Mouse (Mus musculus) forebrain, postnatal 0 days (tissue): ENCODE data around the gene Kcnab1. TPM values are rescaled to one million over a fixed set of nuclear protein-coding genes. Genes with fewer than 3 reads are reported as not detected.

ENCODE experiments used
- ATAC-seq: fragments of 200-750 bp; cut with Nextera tagmentation; 2 replicates; pipeline ENCODE4 v1.8.0; 2017; ENCODE audit warnings: mild to moderate bottlenecking, moderate library complexity
- DNase-seq: peaks from one replicate; pipeline ENCODE4 v3.0.0-alpha.2; 2015
- H3K27ac ChIP-seq: fragments of 300-500 bp; sonication (generic); 2 replicates; pipeline ENCODE4 v1.5.1; 2014; ENCODE audit warnings: low read depth, mild to moderate bottlenecking, antibody characterized with exemption, low read length, moderate library complexity, mixed read lengths
- H3K27me3 ChIP-seq: fragments of 300-500 bp; sonication (generic); 2 replicates; pipeline ENCODE4 v1.6.1; 2014; ENCODE audit warnings: mild to moderate bottlenecking, low read length, mixed read lengths; ENCODE audit not compliant: insufficient read depth
- H3K36me3 ChIP-seq: fragments of 300-500 bp; sonication (generic); 2 replicates; pipeline ENCODE4 v1.6.1; 2014; ENCODE audit warnings: mild to moderate bottlenecking, moderate library complexity; ENCODE audit not compliant: insufficient read depth
- H3K4me1 ChIP-seq: fragments of 300-500 bp; sonication (generic); 2 replicates; pipeline ENCODE4 v1.6.1; 2014; ENCODE audit warnings: antibody characterized with exemption; ENCODE audit not compliant: insufficient read depth
- H3K4me2 ChIP-seq: fragments of 300-500 bp; sonication (generic); 2 replicates; pipeline ENCODE4 v1.6.1; 2014; ENCODE audit warnings: low read depth, mild to moderate bottlenecking, moderate library complexity
- H3K4me3 ChIP-seq: fragments of 300-500 bp; sonication (generic); 2 replicates; pipeline ENCODE4 v1.5.1; 2014; ENCODE audit warnings: low read depth, low read length, mixed read lengths
- H3K9ac ChIP-seq: fragments of 300-500 bp; sonication (generic); 2 replicates; pipeline ENCODE4 v1.6.1; 2014; ENCODE audit warnings: mild to moderate bottlenecking
- H3K9me3 ChIP-seq: fragments of 300-500 bp; sonication (generic); 2 replicates; pipeline ENCODE4 v1.6.1; 2016; ENCODE audit warnings: low read length
- CTCF ChIP-seq: sonication (generic); IDR thresholded peaks from 2 replicates; pipeline ENCODE4 v1.5.1; 2016; ENCODE audit warnings: antibody characterized with exemption, control low read depth, low read depth
- WGBS: fragments of 180-500 bp; shearing (Covaris S2); extraction: QIAGEN DNeasy Blood & Tissue Kit; methylation state at CpG from one replicate; pipeline ENCODE4 v1.1.7; 2014; 5-methylcytosine and 5-hydroxymethylcytosine counted together
- polyA plus RNA-seq: library from polyadenylated mRNA; unstranded; fragments of >200 nt; fragmentation: Nextera tagmentation; extraction: Ambion mirVana; gene quantifications from 2 replicates; pipeline ENCODE4 v1.2.1, GENCODE M21; 2015
- total RNA-seq: library from RNA; depleted of rRNA; stranded (reverse); fragments of >200 nt; gene quantifications from 2 replicates; pipeline ENCODE4 v1.2.3, GENCODE M21; 2014

Gene Kcnab1
- total and polyA plus RNA-seq, 2 experiments from 2014 or later, result 7.3 to 10.9 TPM

DNA sequence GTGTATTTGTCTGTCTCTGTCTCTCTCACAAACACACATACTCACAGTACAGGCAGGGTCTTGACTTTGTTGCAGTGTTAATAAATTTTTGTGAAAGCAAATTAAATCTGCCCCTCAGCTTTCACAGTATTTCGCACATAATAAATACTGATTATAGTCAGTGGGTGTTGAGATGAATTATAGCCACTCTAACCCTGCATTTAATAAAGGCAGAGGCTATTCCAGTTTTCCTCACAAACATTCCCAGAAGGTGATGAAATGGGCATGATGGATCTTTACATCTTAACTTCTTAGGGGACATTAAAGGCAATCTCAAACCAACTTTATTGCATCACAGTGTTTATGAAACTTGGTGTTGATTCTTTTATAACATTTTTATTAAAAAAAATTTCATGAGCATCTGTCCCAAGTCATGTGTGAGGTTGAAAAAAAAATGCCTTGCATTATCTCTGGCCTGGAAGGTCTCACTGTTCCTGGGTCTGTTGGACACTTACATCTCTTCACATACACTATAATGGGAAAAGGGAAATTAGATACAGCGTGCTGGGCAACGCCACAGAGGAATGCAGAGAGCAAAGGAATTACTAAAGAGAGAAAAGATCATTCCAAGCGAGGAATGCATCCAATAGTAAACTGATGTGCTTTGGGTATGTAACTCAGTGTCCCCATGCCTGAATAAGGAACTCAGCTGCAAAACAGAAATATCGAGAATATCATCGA, 95.3 kb downstream of the Kcnab1 start:
- no peak overlapping the region for H3K9ac ChIP-seq
- ATAC-seq, result no peak
- DNase-seq, result no peak
- no peak overlapping the region for H3K27ac ChIP-seq
- TF ChIP-seq CTCF, result no peak
- H3K36me3 ChIP-seq, result no peaks in the 10 kb centered on the region
- 63% methylated on average over 6 of the region's 6 CpGs for WGBS
- no peaks in the 10 kb centered on the region for H3K4me1 ChIP-seq
- no peaks in the 10 kb centered on the region for H3K27me3 ChIP-seq
- H3K4me2 ChIP-seq, result no peak overlapping the region
- H3K9me3 ChIP-seq, result no peaks in the 10 kb centered on the region
- no peak overlapping the region for H3K4me3 ChIP-seq

DNA sequence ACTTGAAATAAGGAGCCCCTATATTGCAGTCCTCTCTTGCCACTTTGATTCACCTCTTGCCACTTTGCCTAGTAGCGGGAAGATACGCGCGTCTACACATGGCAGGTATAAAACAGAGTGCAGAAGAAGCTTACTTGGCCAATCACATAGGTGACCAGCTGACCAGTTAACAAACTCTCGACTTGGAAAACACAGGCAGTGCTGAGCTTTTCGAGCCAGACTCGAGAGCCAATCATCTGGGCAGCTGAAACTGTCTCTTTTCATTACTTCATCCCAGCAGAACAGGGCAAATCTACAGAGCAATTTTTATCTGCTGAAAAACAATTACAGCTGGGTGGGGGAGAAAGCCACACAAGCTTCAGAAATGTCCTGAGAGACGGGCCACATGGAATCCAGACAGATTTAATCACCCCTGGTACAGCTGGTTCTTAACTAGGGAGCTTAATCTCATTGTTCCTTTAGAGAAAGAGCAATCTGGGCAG, 96.4 kb downstream of the Kcnab1 start:
- no peak for TF ChIP-seq CTCF
- DNase-seq, result no peak
- H3K36me3 ChIP-seq, result no peaks in the 10 kb centered on the region
- no peak overlapping the region for H3K4me2 ChIP-seq
- H3K9me3 ChIP-seq, result no peaks in the 10 kb centered on the region
- H3K27ac ChIP-seq, result no peak overlapping the region
- no peak for ATAC-seq
- 54% methylated on average over 8 of the region's 8 CpGs for WGBS
- no peaks in the 10 kb centered on the region for H3K4me1 ChIP-seq
- H3K4me3 ChIP-seq, result no peak overlapping the region
- H3K27me3 ChIP-seq, result no peaks in the 10 kb centered on the region
- no peak overlapping the region for H3K9ac ChIP-seq

DNA sequence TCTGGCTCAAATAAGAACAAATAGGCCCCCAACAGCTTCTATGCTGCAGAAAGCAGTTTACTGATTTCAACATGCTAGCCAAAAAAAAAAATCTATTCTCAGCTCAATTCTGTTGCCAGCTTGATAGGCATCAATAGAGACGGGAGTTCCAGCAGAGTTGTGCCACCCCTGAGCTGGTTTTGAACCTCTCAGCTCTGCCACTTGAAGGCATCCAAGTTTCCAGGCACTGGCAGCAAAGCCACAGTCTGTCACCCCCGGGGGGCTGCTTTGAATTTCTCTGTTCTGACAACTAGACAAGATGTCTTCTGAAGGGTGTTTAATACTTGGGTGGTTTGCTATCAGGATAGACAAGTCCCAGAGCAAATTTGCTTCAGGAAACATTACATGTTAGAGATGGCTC, 104.5 kb downstream of the Kcnab1 start:
- Histone ChIP-seq H3K9ac (no peak overlapping the region), H3K4me3 (no peak overlapping the region), H3K27ac (no peak overlapping the region), H3K27me3 (no peaks in the 10 kb centered on the region), H3K4me2 (no peak overlapping the region), H3K36me3 (no peaks in the 10 kb centered on the region), H3K4me1 (peaks cover 11% of the 10 kb centered on the region; the same call in 1 of the 2 replicates), H3K9me3 (no peaks in the 10 kb centered on the region)
- DNase-seq, result peak; percentile 61
- ATAC-seq, result peak; percentile 78
- WGBS, result 44% methylated on average over 2 of the region's 2 CpGs
- no peak for TF ChIP-seq CTCF

DNA sequence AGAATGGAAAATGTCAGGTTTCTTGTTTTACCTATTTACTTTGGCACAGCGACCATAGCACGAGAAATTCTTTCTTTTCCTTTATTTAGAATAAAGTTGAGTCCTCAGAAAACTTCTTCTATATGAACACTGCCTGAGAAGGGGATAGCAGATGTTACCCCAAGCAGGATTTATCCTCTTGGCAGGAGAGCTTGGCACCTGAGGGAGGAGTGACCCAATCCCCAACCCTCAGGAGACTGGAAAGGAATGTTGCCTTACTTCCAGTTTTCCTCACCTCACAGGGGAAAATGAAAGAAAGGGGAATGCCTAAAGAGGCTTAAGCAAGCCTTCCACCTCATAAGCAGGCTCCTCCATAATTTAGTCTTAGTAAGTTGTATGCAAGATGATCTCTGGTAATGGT, 105.5 kb downstream of the Kcnab1 start:
- no peaks in the 10 kb centered on the region for H3K36me3 ChIP-seq
- no peaks in the 10 kb centered on the region for H3K27me3 ChIP-seq
- no peak overlapping the region for H3K4me3 ChIP-seq
- no peaks in the 10 kb centered on the region for H3K9me3 ChIP-seq
- WGBS, result 84% methylated on average over 2 of the region's 2 CpGs
- no peak for TF ChIP-seq CTCF
- peaks cover 11% of the 10 kb centered on the region; the same call in 1 of the 2 replicates for H3K4me1 ChIP-seq
- DNase-seq, result no peak
- no peak overlapping the region for H3K27ac ChIP-seq
- ATAC-seq, result no peak
- H3K4me2 ChIP-seq, result no peak overlapping the region
- H3K9ac ChIP-seq, result no peak overlapping the region

DNA sequence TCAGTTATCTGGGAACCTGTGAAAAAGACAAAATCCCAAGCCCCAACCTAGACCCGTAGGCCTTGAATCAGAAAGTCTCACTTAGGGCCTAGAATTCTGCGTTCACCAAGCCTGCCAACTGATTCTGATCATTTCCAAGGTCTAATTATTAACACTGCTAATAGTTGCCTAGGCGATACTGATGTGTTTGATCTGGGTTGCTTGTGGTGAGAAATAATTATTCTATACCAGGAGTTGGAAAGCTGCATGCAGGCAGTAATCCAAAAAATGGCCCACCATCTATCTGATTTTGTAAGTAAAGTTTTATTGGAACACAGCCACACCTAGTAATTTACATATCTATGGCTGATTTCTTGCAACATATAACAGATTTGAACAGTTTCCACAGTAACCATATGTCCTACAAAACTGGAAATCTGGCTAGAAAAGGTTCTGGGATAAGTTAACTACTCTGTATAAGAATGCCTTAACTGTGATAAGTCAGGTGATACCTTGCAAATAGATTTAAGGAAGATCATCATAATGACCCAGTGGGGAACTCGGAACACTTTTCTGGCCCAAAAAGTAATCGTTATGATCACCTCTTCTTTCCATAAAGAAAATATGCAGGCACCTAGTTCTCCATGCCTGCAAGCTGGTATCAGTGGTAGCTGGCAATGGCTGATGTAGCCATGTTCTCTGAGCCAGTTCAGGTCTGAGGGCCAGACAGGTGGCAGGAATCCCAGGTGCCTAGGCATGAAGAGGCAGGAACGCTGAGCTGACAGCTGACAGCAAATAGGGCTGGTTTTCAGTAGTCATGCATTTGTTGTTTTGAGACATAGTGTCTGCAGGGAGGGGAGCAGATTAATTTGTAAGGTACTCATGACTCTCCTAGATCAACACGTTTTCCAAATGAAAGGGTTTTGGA, 108.7 kb downstream of the Kcnab1 start:
- H3K36me3 ChIP-seq, result no peaks in the 10 kb centered on the region
- WGBS, result 55% methylated on average over 7 of the region's 7 CpGs
- DNase-seq, result peak; percentile 58
- peak; percentile 57 for ATAC-seq
- H3K27ac ChIP-seq, result no peak overlapping the region
- no peak overlapping the region for H3K9ac ChIP-seq
- no peak for TF ChIP-seq CTCF
- H3K9me3 ChIP-seq, result no peaks in the 10 kb centered on the region
- no peak overlapping the region for H3K4me3 ChIP-seq
- no peaks in the 10 kb centered on the region for H3K27me3 ChIP-seq
- no peak overlapping the region for H3K4me2 ChIP-seq
- H3K4me1 ChIP-seq, result peaks cover 11% of the 10 kb centered on the region; the same call in 1 of the 2 replicates

- no peak overlapping the region for H3K27ac ChIP-seq
- ATAC-seq, result no peak
- peaks cover 8% of the 10 kb centered on the region; the same call in 1 of the 2 replicates for H3K4me1 ChIP-seq
- H3K4me3 ChIP-seq, result no peak overlapping the region
- H3K9me3 ChIP-seq, result no peaks in the 10 kb centered on the region
- no peaks in the 10 kb centered on the region for H3K36me3 ChIP-seq
- H3K27me3 ChIP-seq, result no peaks in the 10 kb centered on the region
- H3K4me2 ChIP-seq, result no peak overlapping the region
- H3K9ac ChIP-seq, result no peak overlapping the region
- DNase-seq, result no peak
- peak; percentile 48 for TF ChIP-seq CTCF
Observed at GRCm38 (mm10) chr3:65220287-65220686, 111.1 kb downstream of the Kcnab1 start.

DNA sequence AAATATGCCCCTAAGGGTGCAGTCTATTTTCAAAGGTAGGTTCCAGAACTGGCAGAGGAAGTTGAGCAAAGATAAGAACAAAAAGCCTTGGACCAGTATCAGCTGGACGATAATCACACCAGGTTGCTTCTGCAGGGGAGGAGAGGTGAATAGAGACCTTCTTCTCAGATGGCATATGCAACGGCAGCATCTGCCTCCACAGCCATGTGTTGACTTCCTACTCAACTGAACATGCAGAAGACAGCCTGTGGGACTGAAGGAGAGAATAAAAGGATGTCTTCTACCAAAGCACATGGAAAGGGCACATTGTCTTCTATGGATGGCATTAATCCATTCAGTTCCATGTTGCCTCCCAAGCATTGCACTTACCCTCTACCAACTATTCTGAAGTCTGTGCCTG, 114.5 kb downstream of the Kcnab1 start:
- ATAC-seq, result no peak
- H3K4me1 ChIP-seq, result no peaks in the 10 kb centered on the region
- WGBS, result 87% methylated on average over 2 of the region's 2 CpGs

More for the DNA sequence above, 114.5 kb downstream of the Kcnab1 start:
- H3K9me3 ChIP-seq, result no peaks in the 10 kb centered on the region
- no peak overlapping the region for H3K4me2 ChIP-seq
- TF ChIP-seq CTCF, result no peak
- no peak overlapping the region for H3K4me3 ChIP-seq
- no peak overlapping the region for H3K9ac ChIP-seq
- H3K27ac ChIP-seq, result no peak overlapping the region
- no peaks in the 10 kb centered on the region for H3K36me3 ChIP-seq
- H3K27me3 ChIP-seq, result no peaks in the 10 kb centered on the region
- DNase-seq, result no peak
